Mouse (Mus musculus): ENCODE results near the gene Ndufc1. TPM values are rescaled to one million over a fixed set of nuclear protein-coding genes. Genes with fewer than 3 reads are reported as not detected.

Gene Ndufc1
- total and polyA plus RNA-seq, 3 experiments, result 159 to 213 (median 206) TPM

GRCm38 (mm10) chr3:51364703-51365516 lies 43.9 kb downstream of the Ndufc1 start (continued):
- TF ChIP-seq CHD1 (IDR thresholded peaks at IDR 0.05; ENCODE audit: low read depth, low read length), result no peak

- dilution Hi-C loops (cut with MboI; ENCODE audit: extremely low pct_ligation_motif_present, extremely low pct_unique_long_range_greater_than_20kb, low sequenced_read_pairs), result no loop called here
- H3K4me3 ChIP-seq (replicated peaks in 1 of 3; ENCODE audit: low read depth in 2 of 3, low read length in 2 of 3, poor library complexity in 1 of 3), result no peak overlapping the region
- no peaks in the 10 kb centered on the region for H3K79me2 ChIP-seq (replicated peaks; ENCODE audit: control insufficient read depth, extremely low read depth, insufficient read depth, poor library complexity, severe bottlenecking)
- no peaks in the 10 kb centered on the region for H3K27me3 ChIP-seq (replicated peaks)
- no peaks in the 10 kb centered on the region for H3K9me3 ChIP-seq (replicated peaks; ENCODE audit: low read length)
- in situ Hi-C loops (cut with MboI; ENCODE audit: low pct_ligation_motif_present, low pct_unique_long_range_greater_than_20kb, low sequenced_read_pairs), result loop anchor here (10.0 kb wide), 1 partner anchor 126 kb away; no protein-coding TSS in a partner anchor
- peaks cover 8 to 23% of the 10 kb centered on the region in 2 experiments for H3K4me1 ChIP-seq (ENCODE audit: control insufficient read depth in 1 of 2, insufficient read depth in 2 of 2)
- no peak overlapping the region for H3K9ac ChIP-seq (ENCODE audit: insufficient read depth, low read depth)
- H3K4me2 ChIP-seq (ENCODE audit: insufficient read depth, low read depth, poor library complexity, severe bottlenecking), result no peak overlapping the region
- H3K36me3 ChIP-seq (replicated peaks in 1 of 2; ENCODE audit: control insufficient read depth in 1 of 2, insufficient read depth in 1 of 2, low read length in 1 of 2), result no peaks in the 10 kb centered on the region
- DNase-seq (ENCODE audit: extremely low read depth), result no peak
- no peak for TF ChIP-seq EP300 (IDR thresholded peaks at IDR 0.05; ENCODE audit: low read length)
- TF ChIP-seq ZMIZ1 (IDR thresholded peaks at IDR 0.05; ENCODE audit: low read depth, low read length), result no peak
- TF ChIP-seq SIN3A (IDR thresholded peaks at IDR 0.05; ENCODE audit: low read length), result no peak
- no peak for TF ChIP-seq TCF12 (IDR thresholded peaks at IDR 0.05; ENCODE audit: low read depth, low read length)
- no peak for TF ChIP-seq ZNF384 (IDR thresholded peaks at IDR 0.05; ENCODE audit: low read depth, low read length)
- no peak for TF ChIP-seq MAFK (IDR thresholded peaks at IDR 0.05; ENCODE audit: insufficient replicate concordance, low read length)
- TF ChIP-seq MAZ (IDR thresholded peaks at IDR 0.05; ENCODE audit: low read depth, low read length), result no peak
- TF ChIP-seq NELFE (IDR thresholded peaks at IDR 0.05; ENCODE audit: low read depth, low read length), result no peak
- TF ChIP-seq HCFC1 (IDR thresholded peaks at IDR 0.05; ENCODE audit: low read depth, low read length), result no peak
- TF ChIP-seq BHLHE40 (IDR thresholded peaks at IDR 0.05; ENCODE audit: low read depth, low read length), result no peak
- TF ChIP-seq MYC (IDR thresholded peaks at IDR 0.05; ENCODE audit: low read depth, low read length), result no peak
- no peak for TF ChIP-seq MAX (IDR thresholded peaks at IDR 0.05; ENCODE audit: low read length)
- no peak for TF ChIP-seq CHD2 (IDR thresholded peaks at IDR 0.05; ENCODE audit: low read length)
- no peak for TF ChIP-seq KAT2A (IDR thresholded peaks at IDR 0.05; ENCODE audit: insufficient replicate concordance, low read length)
- no peak for TF ChIP-seq CHD1 (IDR thresholded peaks at IDR 0.05; ENCODE audit: low read depth, low read length)
- no peak for TF ChIP-seq CTCF (conservative IDR thresholded peaks at IDR 0.05 in 1 of 2, IDR thresholded peaks at IDR 0.05 in 1 of 2; ENCODE audit: low read depth in 2 of 2, low read length in 2 of 2)
- TF ChIP-seq USF1 (IDR thresholded peaks at IDR 0.05; ENCODE audit: low read depth, low read length), result no peak
- TF ChIP-seq PAX5 (IDR thresholded peaks at IDR 0.05; ENCODE audit: low read length), result no peak
- no peak overlapping the region for H3K27ac ChIP-seq (ENCODE audit: insufficient read depth, low read depth)
Measured at GRCm38 (mm10) chr3:51361066-51361465, 47.7 kb downstream of the Ndufc1 start.

All from CH12.LX (cell line).